Mouse (Mus musculus): ENCODE measurements around the gene Emc6. TPM values are rescaled to one million over a fixed set of nuclear protein-coding genes. Genes with fewer than 3 reads are reported as not detected.

The Emc6 gene
- polyA plus RNA-seq, 1 experiment from 2014 or later = 95.4 TPM

Other genes starting within 250 kb of the Emc6 start
- 2.5 and 2.6 TPM in 2 replicates for gene Atp2a3, start 215.9 kb downstream of the Emc6 start, polyA plus RNA-seq (2015; fragmentation: Nextera tagmentation; extraction: Ambion mirVana)
- gene P2rx1, start 177.9 kb downstream of the Emc6 start, polyA plus RNA-seq (2015; fragmentation: Nextera tagmentation; extraction: Ambion mirVana) = 3.5 and 4.2 TPM in 2 replicates
- 12.0 and 13.2 TPM in 2 replicates for gene Camkk1, start 158.0 kb downstream of the Emc6 start, polyA plus RNA-seq (2015; fragmentation: Nextera tagmentation; extraction: Ambion mirVana)
- gene Ncbp3, start 129.3 kb downstream of the Emc6 start, polyA plus RNA-seq (2015; fragmentation: Nextera tagmentation; extraction: Ambion mirVana) = 10.5 and 11.3 TPM in 2 replicates
- gene Itgae, start 86.5 kb downstream of the Emc6 start, polyA plus RNA-seq (2015; fragmentation: Nextera tagmentation; extraction: Ambion mirVana) = 0.20 and 0.24 TPM in 2 replicates
- 10.8 and 11.0 TPM in 2 replicates for gene Haspin, start 38.7 kb downstream of the Emc6 start, polyA plus RNA-seq (2015; fragmentation: Nextera tagmentation; extraction: Ambion mirVana)
- 1.2 and 2.0 TPM in 2 replicates for gene P2rx5, start 16.6 kb downstream of the Emc6 start, polyA plus RNA-seq (2015; fragmentation: Nextera tagmentation; extraction: Ambion mirVana)
- 217 and 224 TPM in 2 replicates for gene Tax1bp3, start within 50 bp of the Emc6 start, polyA plus RNA-seq (2015; fragmentation: Nextera tagmentation; extraction: Ambion mirVana)
- 22.0 and 24.6 TPM in 2 replicates for gene Ctns, start 22.0 kb upstream of the Emc6 start, polyA plus RNA-seq (2015; fragmentation: Nextera tagmentation; extraction: Ambion mirVana)
- 2.8 and 3.0 TPM in 2 replicates for gene Shpk, start 22.4 kb upstream of the Emc6 start, polyA plus RNA-seq (2015; fragmentation: Nextera tagmentation; extraction: Ambion mirVana)
- gene Trpv1, start 57.3 kb upstream of the Emc6 start, polyA plus RNA-seq (2015; fragmentation: Nextera tagmentation; extraction: Ambion mirVana) = 0.09 and 0.13 TPM in 2 replicates
- gene Trpv3, start 90.4 kb upstream of the Emc6 start, polyA plus RNA-seq (2015; fragmentation: Nextera tagmentation; extraction: Ambion mirVana) = 0.88 and 0.92 TPM in 2 replicates
- gene Aspa, start 152.6 kb upstream of the Emc6 start, polyA plus RNA-seq (2015; fragmentation: Nextera tagmentation; extraction: Ambion mirVana) = 0.74 and 2.0 TPM in 2 replicates
- not detected in 2 replicates for gene Gm49340, start 152.7 kb upstream of the Emc6 start, polyA plus RNA-seq (2015; fragmentation: Nextera tagmentation; extraction: Ambion mirVana)
- gene Spata22, start 152.7 kb upstream of the Emc6 start, polyA plus RNA-seq (2015; fragmentation: Nextera tagmentation; extraction: Ambion mirVana) = not detected in 2 replicates
- gene Olfr20, start 173.7 kb upstream of the Emc6 start, polyA plus RNA-seq (2015; fragmentation: Nextera tagmentation; extraction: Ambion mirVana) = not detected in 2 replicates
- not detected in 2 replicates for gene Olfr376, start 194.2 kb upstream of the Emc6 start, polyA plus RNA-seq (2015; fragmentation: Nextera tagmentation; extraction: Ambion mirVana)
- gene Olfr1, start 222.6 kb upstream of the Emc6 start, polyA plus RNA-seq (2015; fragmentation: Nextera tagmentation; extraction: Ambion mirVana) = not detected in 2 replicates

Data from limb, embryonic 15.5 days (tissue).